Mouse (Mus musculus): Measurements from ENCODE around the gene Gsg1l.

DNA sequence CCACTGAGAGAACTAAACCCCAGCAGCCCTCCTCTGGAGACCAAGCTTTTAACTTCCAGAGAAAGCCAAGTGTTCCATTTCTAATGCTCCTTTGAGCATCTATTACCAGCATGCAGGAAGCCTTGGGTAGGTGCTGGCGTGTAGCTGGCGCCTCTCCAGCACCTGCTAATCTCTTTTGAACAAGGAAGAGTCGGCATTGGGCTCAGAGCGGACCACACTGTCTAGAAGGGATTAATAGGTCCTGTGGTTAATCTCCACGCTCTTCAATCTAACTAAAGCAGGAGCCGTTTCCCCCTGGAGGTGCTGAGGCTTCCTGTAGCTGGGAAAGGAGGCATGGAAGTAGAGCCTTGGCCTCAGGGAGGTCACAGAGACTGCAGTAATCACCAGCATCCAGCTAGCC, 27.6 kb downstream of the Gsg1l start:
- no peak for TF ChIP-seq GATA1 (IDR thresholded peaks at IDR 0.05; ENCODE audit: low read length)
- no peak for TF ChIP-seq TAL1 (IDR thresholded peaks at IDR 0.05; ENCODE audit: low read length)

Data from erythroblast, embryonic 14.5 days (primary cell).